Mouse (Mus musculus): ENCODE data around the gene Zfp646.
A peak's percentile ranks its signal among the peaks of the same experiment; 100 is the strongest.
"Not testable (repeated sequence)": the region's sequence is repeated elsewhere in the genome, so short reads cannot be mapped to it uniquely, and the experiment has no call there.

The Zfp646 gene

DNA sequence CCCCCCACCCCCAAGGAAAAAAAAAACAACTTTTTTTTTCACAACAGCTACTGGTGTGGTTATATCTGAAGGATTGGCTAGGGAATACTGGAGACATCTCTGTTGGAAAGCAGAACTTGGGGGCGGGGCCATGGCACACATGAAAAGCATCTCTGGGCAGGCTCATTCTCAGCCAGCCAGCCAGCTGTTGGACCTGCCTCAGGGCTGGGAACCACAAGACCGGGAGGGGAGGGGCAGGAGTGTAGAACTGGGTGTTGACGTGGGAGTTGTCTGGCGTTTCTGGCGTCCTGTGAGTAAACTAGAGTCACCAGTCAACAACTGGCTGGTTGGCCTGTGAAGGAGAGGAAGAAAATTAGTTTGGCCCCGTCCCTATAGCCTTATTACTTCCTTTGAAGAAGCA lies 9.9 kb downstream of the Zfp646 start:
- DNase-seq, result peak; percentile 59 to 86

DNA sequence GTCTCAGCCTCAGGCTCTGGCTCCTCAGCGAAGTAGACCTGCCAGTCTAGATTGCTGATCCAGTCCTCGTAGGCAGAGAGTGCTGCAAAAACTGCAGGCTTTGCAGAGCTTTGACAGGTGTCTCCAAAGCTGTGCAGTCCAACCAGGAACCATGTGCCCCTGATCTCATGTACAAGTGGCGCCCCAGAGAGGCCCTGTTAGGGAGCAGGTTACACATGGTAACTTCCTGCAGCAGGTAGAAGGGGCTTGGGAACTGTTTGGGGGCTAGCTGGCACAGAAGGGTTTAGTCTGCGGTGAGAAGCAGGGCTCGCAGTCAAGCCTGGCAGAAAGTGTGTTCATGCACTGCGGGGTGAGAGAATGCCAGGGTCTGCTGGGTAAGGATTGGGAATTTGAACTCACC lies 10.5 kb downstream of the Zfp646 start:
- DNase-seq, result no peak

GRCm38 (mm10) chr7:127887191-127887590 lies 11.2 kb downstream of the Zfp646 start:
- no peak for DNase-seq

DNA sequence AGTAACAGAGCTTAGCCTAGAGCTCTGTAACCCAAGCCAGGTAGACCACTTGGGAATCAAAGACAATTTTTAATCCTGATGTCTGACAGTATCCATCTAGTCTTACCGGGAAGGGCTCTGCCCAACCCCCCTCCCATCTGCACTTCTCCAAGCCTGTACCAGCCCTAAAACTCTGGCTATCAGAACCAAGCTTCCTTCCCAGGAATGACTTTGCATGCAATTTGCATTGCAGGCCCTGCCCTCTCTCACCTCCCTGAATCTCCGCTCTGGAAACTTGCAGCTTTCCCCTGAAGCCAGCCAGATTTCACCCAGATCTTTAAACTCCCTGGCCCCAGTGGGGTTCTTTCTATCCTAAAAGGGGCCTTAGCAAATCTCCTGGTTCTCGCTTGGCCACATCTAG lies 11.8 kb downstream of the Zfp646 start:
- no peak for DNase-seq

DNA sequence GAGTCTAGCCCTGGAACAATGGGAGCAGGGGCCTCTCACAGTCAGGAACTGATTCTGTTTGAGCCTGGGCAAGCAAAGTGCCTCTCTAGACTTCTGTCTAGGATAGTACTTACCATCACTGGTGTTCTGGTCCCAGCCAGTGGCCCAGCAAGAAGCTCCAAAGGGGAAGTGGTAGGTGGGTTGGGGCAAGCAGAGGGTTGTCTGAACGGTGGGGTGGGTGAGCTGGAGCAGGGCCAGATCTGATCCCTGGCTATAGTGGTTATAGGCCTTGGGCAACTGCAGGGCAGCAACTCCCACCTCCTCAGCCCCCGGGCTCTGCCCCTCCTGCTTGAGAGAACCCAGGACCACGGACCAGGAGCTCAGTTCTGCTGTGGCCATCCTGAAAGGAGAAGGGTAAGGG lies 12.8 kb downstream of the Zfp646 start:
- DNase-seq, result no peak

DNA sequence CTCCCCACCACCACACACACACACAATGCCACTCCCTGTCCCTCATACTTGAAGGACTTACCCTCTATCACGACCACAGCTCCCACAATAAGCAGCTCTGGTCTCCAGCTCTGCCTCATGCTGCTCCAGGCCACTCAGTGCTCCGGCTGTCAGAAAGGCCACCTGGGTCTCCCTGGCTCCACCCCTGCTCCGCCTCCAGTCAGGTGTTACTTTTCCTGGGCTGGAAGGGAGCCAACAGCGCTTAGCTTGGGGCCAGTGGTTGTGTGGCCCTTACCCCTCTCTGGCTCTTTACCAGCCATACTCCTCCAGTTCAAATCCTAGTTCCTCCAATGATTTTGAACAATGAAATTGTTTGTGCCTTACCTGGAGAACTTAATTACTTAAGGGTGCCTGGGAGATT lies 14.8 kb downstream of the Zfp646 start, which contains the start of gene Prss53:
Gene Prss53 (minus strand): TSS at position 173 of the 400 bp plus-strand sequence.
- peak; percentile 30 to 55 for DNase-seq

DNA sequence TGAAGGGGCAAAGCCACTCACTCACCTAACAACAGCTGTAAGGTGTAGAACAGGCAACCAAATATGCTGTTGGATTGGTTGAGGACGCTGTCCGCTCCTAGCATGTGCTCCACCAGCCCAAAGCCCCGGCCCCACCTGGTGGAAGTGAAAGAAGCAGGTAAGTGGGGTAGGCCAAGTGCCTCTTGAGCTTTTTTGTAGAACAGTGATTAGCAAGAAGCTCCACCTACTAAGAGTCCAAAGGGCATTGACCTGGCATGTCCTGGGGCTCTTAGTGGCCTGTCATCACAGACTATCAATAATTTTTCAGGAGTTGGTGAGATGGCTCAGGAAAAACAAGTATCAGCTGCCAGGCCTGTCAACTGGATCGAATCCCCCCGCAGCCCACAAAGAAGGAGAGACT lies 18.5 kb downstream of the Zfp646 start:
- DNase-seq, result no peak

DNA sequence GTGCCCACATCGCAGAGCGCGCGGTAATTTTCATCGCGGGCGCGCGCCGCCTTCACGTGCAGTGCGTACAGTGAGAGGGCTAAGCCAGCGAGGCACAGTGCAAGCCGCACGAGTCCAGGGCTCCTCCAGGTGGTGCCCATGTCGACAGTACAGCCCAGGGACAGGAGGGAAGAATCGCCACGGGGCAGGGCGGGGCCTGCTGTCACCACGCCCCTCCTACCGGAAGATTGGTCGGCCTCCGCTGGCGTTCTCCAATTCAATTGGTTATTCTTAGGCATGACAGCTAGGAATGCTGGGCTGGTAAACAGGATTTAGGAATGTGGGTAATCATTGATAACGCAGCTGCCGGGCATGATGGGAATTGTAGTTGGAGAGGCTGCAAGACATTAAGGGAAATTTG lies 19.4 kb downstream of the Zfp646 start, which contains the start of the genes Gm21974 and Vkorc1:
Gene Gm21974 (minus strand): TSS at position 13 of the 400 bp plus-strand sequence.
Gene Vkorc1 (minus strand): TSS at position 176 of the 400 bp plus-strand sequence.
- DNase-seq, result peak; percentile 95 to 98

GRCm38 (mm10) chr7:127895891-127896290 lies 19.9 kb downstream of the Zfp646 start:
- not testable (repeated sequence) for DNase-seq

- DNase-seq, result peak; percentile 51 to 72
Measured at GRCm38 (mm10) chr7:127896384-127896783, 20.4 kb downstream of the Zfp646 start.

DNA sequence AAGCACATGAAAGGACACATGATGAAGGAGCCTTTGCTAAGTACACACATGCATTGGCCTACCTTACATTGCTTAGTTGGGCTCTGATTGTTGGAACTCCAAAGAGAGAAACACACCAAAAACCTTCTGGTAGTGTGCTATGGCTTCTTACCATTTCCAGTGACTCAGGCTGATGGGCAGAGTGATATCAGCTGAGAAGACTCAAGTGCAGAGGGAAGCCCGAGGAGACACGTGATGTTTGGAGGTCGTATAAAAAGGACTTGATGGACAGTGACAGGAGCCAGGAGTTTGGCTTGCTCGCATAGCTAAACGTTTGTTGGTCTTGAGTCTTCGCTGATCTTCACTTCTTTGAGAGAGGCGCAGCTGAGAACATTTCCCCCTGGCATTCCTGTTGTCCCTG lies 21.5 kb downstream of the Zfp646 start:
- no peak for DNase-seq

DNA sequence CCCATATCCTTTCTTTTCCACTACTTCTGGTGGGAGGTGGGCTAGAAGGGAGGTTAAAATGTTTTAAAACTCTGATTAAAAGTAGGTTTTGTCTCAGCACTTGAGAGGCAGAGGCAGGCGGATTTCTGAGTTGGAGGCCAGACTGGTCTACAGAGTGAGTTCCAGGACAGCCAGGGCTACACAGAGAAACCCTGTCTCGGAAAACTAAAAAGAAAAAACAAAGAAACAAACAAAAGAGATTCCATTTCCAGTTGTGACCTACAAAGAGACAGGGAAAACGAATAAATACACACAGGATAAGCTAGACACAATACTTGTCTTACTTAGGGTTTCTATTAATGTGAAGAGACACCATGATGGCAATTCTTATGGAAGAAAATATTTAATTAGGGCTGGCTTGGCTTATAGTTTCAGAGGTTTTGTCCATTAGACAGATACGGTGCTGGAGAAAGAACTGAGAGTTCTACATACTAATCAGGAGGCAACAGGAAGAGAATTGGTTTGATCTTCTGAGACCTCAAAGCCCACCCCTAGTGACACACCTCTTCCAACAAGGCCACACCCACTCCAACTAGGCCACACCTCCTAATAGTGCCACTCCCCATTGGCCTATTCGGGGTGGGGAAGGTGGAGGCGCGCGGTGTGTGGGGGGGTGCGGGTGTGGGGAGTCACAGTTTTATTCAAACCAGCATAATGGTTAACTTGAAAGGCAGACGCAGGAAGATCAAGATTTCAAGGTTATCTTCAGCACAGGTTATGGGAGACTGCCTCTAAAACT lies 22.3 kb downstream of the Zfp646 start:
- DNase-seq, result no peak

DNA sequence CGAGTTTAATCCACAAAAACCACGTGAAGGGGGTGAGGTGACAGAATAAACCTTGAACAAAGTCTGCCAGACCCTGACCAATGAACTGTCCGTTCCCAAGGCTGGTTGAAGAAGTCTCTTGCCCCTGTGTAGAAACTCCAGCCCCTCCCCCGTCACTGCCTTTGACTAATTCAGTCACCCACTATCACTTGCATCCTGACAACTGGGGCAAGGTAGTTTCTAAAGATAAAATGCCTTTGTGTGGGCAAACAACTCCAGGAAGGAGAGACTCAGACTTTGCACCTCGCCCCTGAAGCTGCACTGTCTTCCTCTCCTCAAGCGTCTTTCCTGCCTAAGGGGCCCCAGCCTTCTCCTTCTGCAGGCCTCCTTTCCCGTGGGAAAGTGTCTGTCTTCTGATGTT lies 24.0 kb downstream of the Zfp646 start:
- no peak for DNase-seq

- DNase-seq, result no peak
Measured at GRCm38 (mm10) chr7:127901772-127902171, 25.8 kb downstream of the Zfp646 start.

GRCm38 (mm10) chr7:127903971-127904796 lies 28.2 kb downstream of the Zfp646 start, which contains the start of gene Bckdk:
Bckdk (plus strand) TSS chr7:127904082.
- peak; percentile 86 to 89 for DNase-seq

- no peak for DNase-seq
Measured at GRCm38 (mm10) chr7:127907939-127908338, 31.9 kb downstream of the Zfp646 start.

DNA sequence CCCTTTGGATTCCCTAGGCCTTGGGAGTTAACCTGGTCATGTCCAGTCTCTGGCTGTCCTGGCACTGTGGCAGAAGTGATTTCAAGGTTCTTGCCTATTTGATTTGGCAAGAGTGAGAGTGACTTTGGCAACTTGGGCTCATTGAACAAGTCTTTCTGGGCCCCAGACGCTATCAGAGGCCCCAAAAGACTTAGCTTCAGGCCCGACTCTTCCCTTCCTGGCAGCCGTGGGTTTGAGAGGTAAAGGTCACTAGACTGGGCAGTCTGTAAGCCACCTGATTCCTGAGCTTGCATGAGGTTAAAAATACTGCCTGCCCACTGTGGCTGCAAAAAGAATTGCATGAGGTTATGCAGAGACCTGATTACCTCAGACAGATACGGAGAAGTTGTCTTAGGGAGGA lies 32.6 kb downstream of the Zfp646 start:
- no peak for DNase-seq

DNA sequence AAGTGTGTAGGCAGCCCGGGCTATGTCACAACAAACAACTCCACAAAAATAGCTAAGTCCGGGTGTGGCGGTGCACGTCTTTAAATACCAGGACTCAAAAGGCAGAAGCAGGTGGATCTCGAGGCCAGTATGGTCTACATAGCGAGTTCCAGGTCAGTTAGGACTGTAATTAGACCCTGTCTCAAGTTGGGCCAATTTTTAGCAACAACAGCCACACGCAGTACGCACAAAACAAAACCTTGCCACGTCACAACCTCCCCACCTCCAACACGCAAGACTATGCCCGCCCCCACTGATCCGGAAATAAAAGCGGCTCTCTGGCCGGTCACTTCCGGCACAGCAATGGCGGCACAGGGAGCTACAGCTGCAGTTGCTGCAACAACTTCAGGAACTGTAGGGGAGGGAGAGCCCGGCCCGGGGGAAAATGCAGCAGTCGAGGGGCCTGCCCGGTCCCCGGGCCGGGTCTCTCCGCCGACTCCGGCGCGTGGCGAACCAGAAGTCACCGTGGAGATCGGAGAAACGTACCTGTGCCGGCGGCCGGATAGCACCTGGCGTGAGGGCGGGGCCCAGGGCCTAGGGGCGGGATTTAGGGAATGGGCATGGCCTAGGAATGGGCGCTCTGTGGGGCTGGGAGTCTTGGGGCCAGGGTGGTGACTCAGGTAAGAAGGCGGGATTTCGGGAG lies 36.3 kb downstream of the Zfp646 start, which contains the start of gene Kat8:
Gene Kat8 (plus strand): TSS at position 327 of the 682 bp plus-strand sequence.
- DNase-seq, result peak; percentile 90 to 92

- DNase-seq, result no peak
Measured at GRCm38 (mm10) chr7:127912938-127913337, 36.9 kb downstream of the Zfp646 start.

GRCm38 (mm10) chr7:127915293-127915692 lies 39.3 kb downstream of the Zfp646 start:
- no peak for DNase-seq

DNA sequence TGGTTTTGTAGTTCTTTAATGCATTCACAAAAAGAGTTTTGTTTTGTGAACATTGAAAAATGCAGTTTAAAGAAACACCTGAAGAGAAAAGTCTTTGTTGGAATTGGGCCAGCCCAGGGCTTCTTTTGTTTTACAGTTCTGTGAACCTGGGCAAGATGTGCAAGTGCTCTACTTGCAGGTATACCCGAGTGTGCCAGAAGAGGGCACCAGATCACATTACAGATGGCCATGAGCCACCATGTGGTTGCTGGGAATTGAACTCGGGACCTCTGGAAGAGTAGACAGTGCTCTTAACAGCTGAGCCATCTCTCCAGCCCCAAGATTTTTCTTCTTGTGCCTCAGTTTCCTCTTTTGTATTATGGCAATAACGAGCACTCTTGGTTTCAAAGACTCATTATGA lies 42.2 kb downstream of the Zfp646 start:
- peak in 1 of 2 experiments; percentile 71 for DNase-seq

- DNase-seq, result no peak
Measured at GRCm38 (mm10) chr7:127919290-127919689, 43.3 kb downstream of the Zfp646 start.

DNA sequence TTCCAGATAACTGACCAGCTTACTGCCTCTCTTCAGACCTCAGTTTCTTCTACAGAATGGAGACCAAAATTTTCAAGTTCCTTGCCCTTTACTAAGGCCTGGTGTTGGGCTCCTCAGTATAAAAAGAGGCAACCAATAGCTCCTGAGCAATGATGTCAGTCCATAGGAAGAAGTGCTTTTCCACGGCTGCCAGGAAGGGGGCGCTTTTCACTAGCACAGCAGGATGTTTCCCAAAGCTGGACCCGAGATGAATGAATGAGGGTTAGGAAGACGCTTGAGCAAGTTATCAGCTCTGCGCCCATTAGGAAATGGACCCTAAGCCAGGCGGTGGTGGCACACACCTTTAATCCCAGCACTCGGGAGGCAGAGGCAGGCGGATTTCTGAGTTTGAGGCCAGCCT lies 45.5 kb downstream of the Zfp646 start:
- DNase-seq, result peak; percentile 58 to 65
